Mouse (Mus musculus) lung, postnatal 0 days (tissue): ENCODE results near the gene Lrrc23.

Experiments used
- CTCF ChIP-seq: IDR thresholded peaks from 2 replicates; pipeline ENCODE4 v1.5.1; 2016; ENCODE audit warnings: antibody characterized with exemption, mild to moderate bottlenecking
- EP300 ChIP-seq: IDR thresholded peaks from 2 replicates; pipeline ENCODE4 v1.6.1; 2016; ENCODE audit warnings: antibody characterized with exemption, mild to moderate bottlenecking, control low read depth

DNA sequence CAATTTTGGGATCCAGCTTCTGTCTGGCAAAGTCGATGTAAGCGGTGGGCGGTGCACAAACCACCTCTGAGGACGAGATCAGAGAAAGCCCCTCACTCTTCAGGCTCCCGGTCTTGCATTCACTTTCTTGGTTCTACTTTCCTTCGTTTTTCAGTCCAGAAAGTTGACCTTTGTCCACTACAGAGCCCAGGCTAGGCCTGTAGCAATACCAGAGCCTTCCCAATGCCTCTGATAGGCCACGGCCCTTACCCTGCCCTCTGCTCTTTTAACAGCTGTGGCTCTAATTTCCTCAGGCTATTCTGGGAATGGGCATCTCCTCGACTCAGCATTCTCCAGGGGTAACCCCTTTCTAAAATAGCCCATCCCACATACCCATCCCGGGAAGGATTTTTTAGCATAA is 33.3 kb upstream of the Lrrc23 start:
- TF ChIP-seq CTCF (no peak), EP300 (no peak)
